Mouse (Mus musculus) embryo, embryonic 10 days (tissue): ENCODE results near the gene Enthd1.
A peak's percentile ranks its signal among the peaks of the same experiment; 100 is the strongest.
"Not testable (repeated sequence)": the region's sequence is repeated elsewhere in the genome, so short reads cannot be mapped to it uniquely, and the experiment has no call there.

ENCODE experiments used
- DNase-seq: peaks from one replicate; pipeline ENCODE4 v3.0.0-alpha.2; 2015; ENCODE audit warnings: low spot score

Gene Enthd1

DNA sequence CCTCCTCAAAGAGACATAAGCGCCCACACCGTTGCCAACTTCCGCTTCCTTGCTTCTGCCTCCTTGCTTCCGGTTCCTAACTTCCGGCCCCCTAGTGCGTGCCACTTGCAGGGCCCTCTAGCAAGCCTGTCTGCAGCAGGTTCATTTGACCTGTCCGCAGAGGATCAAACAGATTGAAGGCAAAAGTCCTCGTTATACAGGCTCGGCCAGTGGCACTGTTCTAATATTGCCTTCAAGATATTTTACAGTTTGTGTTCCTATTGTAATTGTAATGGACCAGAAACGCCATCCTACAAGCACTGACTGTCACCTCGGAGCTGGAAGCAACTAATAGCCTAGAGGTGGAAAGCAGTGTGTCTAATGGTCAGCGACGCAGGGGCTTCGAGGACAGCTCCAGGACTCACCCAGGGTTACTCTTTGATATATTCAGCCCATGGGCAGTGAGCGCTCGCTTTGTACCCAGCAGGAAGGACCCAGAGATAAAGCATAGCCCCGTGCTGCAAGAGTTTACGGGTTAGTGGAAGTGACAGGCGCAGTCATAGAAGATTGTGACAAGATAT is at the start of gene Enthd1:
Enthd1 (minus strand) TSS at position 51 of the 560 bp plus-strand sequence.
- DNase-seq: no peak

DNA sequence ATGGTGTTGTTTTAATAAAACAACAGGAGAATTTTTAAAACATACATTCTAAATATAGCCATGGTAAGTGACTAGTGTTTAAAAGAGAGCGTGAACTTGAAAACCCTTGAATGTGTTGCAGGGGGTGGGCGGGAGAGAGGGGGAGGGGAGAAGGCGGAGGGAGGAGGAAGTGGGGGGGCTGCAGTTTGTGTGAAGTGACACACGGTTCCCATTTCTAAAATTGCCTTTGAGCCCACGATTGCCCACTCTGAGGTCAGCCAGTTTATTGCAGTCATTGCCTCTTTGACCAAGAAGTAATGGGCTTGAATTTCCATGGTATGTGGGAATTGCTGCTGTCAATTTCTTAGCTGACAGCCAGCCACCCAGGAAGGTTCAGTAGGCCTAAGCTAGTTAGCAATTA is 48.9 kb upstream of the Enthd1 start:
- DNase-seq: peak; percentile 19

DNA sequence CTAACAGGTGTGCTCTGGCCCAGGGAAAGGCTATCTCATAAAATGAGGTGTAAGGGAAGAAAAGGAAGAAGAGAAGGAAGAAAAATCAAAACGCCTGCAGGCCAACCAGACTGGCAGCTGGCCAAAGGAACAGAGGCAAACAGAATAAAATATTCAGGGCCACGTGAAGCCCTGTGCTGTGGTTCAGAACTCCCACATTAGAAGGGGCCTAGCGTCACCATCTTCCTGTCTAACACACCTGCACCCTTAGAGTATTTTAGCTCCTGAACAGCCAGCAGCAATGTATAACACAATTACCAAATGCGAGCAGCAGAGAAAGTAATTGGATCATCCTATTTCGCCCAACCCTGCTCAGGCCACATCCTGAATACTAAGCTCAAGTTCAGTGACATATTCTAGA is 46.5 kb upstream of the Enthd1 start:
- no peak for DNase-seq

DNA sequence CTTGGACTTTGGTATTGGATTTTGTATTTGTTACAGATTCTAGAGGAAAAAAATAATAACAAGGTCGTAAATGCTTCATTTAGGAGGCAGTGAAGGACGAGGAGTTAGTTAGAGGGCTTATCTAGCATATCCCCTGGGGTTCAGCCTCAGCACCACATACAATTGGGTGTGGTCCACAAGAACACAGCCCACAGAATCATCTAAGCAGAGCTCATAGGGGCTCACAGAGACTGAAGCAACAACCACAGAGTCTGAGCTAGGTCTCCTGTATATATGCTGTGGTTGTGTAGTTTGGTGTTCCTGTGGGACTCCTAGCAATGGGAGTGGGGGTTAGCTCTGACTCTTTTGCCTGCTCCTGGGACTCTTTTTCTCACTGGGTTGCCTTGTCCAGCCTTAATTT is 45.4 kb upstream of the Enthd1 start:
- no peak for DNase-seq

DNA sequence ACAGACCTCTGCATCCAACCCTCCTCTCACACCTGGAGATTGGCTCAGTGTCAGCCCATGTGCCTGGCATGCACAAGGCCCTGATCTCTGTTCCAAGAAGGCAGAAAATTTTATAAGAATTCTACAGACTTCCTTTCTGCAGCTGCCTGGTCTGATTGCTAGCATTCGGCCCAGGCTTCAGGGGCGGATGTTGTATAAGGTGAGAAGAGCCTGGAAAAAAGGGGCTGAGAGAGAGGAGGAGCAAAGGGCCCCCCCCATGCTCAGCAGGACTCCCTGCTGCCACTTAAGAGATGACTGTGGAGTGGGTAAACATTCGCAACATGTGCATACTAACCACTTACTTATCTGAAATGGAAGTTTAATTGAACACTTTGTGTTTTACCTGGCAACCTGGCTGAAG is 43.0 kb upstream of the Enthd1 start:
- no peak for DNase-seq

DNA sequence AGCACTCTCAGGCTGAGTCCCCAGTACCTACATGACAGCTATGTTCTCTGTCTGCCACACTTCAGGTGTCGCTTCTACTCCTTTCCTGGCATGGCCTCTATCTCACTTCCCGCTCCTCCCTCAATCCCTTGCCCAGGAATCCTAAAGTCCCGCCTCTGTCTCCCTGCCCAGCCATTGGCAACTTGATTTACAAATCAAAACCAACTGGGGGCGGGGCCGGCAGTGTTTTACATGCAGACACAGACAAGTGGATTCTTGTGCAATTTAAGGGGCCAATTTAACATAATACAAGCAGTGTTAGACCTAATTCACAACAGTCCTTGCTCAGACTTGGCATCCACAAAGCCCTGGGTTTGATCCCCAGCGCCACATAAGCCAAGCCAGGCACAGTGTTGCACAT is 39.1 kb upstream of the Enthd1 start:
- DNase-seq: no peak

DNA sequence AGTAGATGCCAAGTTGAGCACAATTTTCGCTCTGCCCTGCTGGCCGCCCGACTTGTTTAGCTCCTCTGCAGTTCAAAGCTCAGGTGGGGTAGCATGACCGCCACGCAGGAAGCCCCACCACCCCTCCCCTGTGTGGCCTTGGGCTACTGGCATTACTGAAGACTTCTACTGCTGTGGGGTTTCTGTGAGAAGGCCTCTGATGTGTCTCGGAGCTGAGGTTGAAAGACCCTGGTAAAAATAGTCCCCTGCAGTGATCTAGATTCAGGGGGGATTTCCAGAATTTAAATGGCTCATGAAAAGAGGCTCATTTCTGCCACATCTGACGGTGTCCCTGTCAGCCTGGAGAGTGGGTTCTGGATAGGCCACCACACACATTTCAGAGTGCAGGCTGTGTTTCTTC is 37.5 kb upstream of the Enthd1 start:
- no peak for DNase-seq

DNA sequence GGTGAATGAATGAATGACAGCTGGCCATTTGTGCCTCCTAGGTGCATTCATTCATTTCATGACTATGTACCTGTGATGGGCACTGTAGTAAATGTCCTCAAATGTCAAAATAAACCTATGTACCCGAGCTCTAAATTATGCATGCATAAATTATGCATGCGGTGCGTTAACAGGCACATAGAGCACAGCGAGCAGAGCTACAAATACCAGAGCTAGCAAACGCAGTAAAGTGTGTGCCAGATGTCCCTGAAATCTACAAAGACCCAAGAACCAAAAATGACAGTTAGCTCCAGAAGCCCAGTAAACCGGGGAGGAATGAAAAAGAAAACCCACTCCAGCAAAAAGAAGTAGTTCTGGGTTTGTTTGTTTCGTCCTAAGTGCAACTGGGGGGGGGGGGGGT is 36.5 kb upstream of the Enthd1 start:
- DNase-seq: no peak

DNA sequence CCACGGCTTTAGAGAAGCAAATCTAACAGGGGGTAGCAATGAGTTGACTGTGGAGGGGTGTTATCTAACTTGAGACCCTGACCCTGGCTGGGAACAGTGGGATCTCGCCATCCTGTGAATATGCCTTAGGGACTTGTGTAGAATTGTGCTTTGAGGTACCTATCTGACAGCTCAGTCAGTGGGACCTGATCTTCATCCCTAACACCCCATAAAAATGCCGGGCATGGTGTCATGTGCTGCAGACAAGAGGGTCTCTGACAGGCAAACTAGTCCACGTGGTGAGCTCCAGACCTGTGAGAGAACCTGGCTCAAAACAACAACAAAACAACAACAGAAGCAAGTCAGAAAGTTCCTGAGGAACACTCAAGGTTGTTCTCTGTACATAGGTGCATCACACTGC is 34.9 kb upstream of the Enthd1 start:
- no peak for DNase-seq

DNA sequence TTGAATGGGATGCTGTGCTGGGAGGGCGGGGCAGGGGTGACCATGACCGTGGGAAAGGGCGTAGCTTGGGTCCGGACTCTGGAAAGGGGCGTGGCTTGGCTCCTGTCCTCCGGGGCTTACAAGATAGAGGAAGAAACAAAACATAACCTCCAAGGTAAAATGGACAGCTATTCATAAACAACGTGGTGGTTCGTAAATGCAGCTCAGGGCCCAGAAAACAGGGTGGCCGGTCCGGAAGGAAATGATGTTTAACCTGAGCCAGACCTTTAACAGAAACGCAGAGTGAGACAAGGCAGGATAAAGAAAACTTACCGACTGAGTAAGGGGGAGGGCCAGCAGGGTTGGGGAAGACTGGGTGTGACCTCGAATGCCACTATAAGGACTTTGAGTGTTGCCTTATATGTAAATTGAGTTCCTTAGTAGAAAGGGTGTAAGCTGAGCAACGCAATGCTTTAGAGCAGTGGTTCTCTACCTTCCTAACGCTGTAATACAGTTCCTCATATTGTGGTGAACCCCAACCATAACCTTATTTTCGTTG is 34.3 kb upstream of the Enthd1 start:
- DNase-seq: peak; percentile 47

DNA sequence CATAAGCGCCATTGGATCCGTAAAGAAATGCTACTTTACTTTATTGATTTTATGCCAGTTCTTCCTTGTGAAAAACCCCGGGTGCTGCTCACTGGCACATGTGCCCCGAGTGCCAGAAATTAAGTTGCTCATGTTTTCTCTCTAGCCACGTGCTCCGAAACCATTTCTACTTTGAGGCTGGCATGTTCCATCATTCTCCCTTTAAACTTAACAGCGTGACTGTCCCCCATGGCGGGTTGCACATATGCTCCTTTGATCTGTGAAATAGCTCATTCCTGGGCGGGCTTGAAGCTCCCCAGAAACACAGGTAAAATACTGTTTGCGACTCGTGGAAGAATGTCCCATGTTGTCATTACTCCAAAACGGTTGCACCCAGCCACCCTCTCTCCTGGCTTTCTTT is 33.8 kb upstream of the Enthd1 start:
- no peak for DNase-seq

DNA sequence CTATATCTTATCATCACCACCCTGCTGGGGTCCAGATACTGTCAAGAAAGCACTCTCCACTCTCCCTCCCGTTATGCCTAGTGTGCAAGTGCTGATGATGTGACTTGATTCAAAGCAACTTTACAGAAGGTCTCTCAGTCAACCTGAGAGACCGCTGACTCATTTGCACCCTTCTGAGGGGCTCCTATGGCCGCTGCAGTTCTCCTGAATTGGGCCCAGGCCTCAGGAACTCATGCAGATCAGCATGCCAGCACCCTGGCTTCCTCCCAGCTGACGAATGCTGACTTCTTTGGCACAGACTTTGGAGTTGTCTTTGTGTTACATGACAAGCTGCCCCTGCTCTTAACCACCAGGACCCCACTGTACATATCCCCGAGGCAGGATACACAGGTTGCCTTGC is 28.9 kb upstream of the Enthd1 start:
- DNase-seq: no peak

DNA sequence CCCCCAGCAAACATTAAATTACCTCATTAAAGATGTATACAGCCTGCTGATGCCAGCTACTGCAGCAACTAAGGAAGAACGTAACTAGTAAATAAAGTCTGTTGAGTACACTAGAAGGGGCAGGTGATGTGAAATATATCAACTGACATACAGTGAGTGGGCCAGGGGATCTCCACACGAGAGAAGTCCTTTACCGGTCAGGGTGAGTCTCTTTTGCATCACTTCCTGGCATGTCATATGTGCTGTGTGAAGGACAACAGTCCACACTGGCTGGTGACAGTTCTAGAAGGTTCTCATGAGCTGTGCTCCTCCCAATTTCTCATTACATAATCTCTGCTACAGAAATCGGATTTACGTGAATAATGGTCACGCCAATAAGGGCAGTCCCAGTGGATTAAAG is 27.8 kb upstream of the Enthd1 start:
- DNase-seq: no peak

DNA sequence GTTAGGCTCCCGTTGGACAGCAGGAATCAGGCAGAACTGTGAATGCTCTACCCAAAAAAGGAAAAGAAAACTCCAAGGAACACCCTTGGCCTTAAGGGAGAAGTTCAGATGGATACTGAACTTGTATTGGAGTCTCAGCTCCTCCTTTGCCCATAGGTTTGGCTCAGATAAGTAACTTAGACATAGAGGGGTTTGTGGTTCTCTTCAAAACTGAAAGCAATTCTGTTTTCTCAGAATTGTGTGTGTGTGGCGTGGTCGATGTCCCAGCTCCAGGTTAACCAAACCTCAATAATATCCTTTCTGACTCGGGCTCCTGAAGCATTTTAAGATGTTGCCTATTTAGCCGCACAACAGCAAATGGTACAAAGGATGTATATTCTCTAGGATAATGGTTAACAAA is 25.7 kb upstream of the Enthd1 start:
- no peak for DNase-seq

DNA sequence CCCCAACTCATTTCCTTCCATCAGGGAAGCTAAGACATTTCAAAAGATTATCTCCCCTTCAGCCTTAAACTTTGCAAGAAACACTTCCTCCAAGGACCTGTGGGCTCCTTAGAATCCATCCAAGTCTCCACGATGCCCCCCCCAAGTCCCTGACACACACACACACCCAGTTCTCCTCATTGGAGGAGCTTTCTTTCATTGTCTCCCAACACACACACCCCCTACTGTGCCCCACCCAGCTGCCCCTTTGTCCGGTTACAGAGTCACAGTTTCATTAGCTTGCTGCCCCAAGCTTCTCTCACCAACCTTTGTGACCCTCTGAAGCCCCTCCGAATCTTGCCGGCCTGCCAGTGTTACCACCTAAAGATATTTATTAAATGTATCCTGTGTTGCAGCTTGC is 21.3 kb upstream of the Enthd1 start:
- no peak for DNase-seq

DNA sequence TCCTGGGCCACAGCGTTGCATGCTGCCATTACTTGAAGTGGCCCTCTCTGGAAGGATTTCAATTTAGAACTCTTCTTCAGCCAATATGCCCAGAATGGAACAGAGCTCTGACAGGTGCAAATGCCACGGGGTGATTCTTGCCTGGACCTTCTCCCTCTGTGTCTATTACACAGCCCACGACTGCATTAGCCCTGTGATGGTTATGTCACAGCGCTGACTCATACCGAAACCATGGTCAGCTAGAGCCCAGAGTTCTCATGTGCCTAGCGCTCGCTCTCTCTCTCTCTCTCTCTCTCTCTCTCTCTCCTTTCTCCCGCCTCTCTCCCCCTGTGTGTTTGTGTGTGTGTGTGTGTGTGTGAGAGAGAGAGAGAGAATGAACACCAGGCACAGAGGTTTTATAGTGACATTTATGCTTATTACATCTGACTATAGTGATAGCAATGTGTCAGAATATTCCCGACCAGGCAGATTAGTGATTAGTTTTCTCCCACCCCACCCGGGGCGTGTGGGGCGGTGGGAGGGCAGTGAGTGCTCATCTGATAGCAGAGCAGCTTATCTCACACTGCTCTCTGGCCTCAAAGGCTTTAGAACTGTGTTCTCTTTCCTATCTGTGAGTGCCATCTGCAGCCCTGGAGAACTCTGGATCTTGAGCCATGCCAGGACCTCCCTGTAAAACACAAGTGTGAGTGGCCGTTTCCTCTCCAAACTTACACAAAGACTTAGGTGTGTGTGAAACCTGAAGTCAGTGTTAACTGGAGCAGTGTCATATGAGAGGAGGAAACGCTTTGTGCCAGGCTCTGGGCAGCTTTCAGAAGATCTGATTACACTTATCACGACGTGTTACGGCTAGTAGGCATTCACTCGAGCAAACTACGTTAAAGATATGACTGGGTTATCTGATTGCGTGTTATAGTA is 17.9 kb upstream of the Enthd1 start:
- DNase-seq: no peak

DNA sequence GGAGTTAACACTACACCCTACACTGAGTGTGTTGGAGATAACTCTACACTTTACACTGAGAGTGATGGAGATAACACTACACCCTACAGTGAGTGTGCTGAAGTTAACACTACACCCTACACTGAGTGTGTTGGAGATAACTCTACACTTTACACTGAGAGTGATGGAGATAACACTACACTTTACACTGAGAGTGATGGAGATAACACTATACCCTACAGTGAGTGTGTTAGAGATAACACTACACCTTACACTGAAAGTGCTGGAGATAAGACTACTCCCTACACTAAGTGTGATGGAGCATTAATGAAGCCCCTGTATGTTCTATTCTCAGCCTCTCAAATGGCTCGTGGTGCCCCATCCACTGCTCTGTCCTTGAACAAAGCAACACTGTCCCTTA is 15.6 kb upstream of the Enthd1 start:
- not testable (repeated sequence) for DNase-seq

DNA sequence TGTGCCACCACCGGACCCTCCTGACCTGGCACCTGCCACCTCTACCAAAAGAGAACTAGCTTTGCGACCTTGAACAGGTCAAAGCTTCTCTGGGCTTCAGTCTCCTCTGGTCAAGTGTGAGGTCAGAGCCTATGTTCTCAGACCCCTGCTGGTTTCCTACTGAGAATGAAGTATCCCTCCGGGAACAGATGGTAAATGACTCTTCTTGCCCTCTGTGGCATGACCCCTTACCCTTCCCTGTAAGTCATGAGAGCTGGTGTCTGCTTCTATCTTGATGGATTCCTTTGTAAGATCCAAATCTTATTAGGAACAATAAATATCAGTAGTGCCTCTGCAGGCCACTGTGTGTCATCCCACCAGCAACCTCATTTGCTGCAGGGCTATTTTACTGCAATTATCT is 14.2 kb upstream of the Enthd1 start:
- peak; percentile 57 for DNase-seq

DNA sequence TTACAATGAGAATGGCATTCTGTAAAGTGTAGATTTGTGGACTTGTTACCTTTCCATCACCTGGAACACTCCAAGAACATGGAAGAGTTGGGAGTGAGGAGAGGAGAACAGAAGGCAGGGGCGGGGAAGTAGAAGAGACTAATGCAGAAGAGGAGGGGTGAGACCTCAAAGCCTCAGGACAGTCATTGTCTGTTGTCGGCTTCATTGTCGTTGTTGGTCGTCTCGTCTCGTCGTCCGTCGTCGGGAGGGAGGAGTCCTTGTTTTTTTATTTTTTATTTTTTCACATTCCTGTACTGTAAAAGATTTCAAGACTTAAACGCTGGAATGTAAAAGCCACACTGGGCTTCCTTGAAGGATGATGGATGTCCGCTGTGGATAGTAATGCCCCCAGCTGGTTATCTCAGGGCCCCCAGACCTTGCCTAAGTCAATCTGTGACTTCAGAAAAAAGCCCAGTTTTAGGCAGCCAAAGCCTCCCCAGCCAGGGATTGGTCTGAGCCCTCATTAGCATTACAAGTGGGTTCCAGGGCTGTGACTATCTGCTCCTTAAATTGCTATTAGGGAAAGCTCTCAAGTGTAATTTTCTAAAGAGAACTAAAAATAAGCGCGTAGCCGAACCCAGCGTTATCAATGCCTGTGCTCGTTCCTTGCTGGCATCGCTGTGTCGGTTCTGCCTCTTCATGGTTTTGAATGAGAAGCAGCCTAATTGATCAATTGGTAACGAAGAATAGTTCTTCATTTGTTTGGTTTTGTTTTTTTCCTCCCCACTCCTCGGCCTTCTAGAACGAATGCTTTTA is 12.4 kb upstream of the Enthd1 start:
- no peak for DNase-seq

DNA sequence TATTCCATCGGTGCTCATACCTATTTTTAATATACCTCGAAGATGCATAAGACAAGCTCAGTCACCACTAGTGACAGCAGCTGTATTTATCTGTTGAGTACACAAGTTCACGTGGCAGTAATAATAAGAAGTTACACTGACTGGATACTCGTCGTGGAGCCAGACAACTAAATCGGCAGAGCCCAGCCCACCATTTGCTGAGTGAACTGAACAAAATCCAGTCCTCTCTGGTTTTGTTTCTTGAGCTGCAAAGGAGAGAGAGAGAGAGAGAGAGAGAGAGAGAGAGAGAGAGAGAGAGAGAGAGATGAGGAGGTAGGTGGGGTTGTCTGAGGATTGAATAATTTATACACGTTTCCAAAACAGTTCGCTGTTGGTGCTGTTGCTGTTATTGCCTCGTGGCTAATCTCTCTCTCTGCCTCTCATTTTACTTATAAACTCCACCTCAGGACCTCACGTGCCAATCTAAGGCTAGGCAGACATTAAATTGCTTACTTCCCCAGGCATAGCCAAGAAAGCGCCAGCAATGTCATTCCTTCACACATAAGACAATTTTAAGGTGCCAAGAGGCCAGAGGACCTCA is 11.5 kb upstream of the Enthd1 start:
- DNase-seq: no peak

DNA sequence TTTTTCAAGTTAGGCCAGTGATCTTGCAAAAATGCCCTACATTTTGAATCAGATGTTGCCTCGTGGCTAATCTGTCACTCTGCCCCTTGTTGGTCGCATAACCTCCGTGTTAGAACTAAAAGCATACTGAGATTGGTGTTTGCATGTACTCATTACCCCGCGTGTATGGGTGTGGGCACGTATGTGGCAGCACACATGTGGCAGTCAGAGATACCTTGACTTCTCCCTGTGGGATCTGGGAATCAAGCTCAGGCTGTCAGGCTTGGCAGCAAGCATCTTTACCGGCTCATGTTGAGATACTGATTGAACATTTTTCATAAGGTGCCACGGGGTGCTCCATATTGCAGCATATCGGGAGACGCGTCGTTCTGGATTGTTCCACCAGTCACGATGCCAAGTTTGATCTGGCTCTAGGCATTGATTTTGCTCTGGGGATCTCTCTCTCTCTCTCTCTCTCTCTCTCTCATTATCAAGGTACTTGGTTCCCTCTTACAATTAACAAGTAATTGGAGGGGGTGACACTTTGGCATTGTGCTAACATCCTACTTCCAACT is 10.9 kb upstream of the Enthd1 start:
- DNase-seq: no peak
